Mouse (Mus musculus): ENCODE results near the gene Zfp948. TPM values are rescaled to one million over a fixed set of nuclear protein-coding genes. Genes with fewer than 3 reads are reported as not detected.

Gene Zfp948
- polyA plus RNA-seq, 1 experiment from 2014 or later: 14.7 TPM

GRCm38 (mm10) chr17:21534460-21535095, 32.2 kb upstream of the Zfp948 start:
- no peak overlapping the region for H3K4me3 ChIP-seq (ENCODE audit: control insufficient read depth in 1 of 2, insufficient read depth in 1 of 2, low read depth in 1 of 2, low read length in 2 of 2)
- ATAC-seq (ENCODE audit: insufficient number of reproducible peaks, insufficient read depth, low FRiP score, low read depth): no peak
- H3K36me3 ChIP-seq (ENCODE audit: control insufficient read depth, insufficient read depth, low read length): no peaks in the 10 kb centered on the region
- 14% methylated on average over 4 of the region's 4 CpGs for WGBS
- H3K4me1 ChIP-seq (ENCODE audit: control insufficient read depth in 2 of 2, insufficient read depth in 2 of 2, low read length in 2 of 2): peaks cover 6 to 22% of the 10 kb centered on the region in 2 experiments
- H3K4me2 ChIP-seq (ENCODE audit: low read length): peak overlapping the region; percentile 67
- no peaks in the 10 kb centered on the region for H3K27me3 ChIP-seq (ENCODE audit: control insufficient read depth, insufficient read depth, low read length)
- peak overlapping the region; percentile 76; the same call in 1 of the 2 replicates for H3K9ac ChIP-seq (ENCODE audit: low read length)
- H3K27ac ChIP-seq (replicated peaks in 1 of 2; ENCODE audit: control insufficient read depth in 1 of 2, insufficient read depth in 1 of 2, low read depth in 2 of 2, low read length in 2 of 2): peak overlapping the region; percentile 26 to 74
- no peaks in the 10 kb centered on the region for H3K9me3 ChIP-seq (ENCODE audit: control insufficient read depth, low read length)

GRCm38 (mm10) chr17:21535096-21536001, 31.5 kb upstream of the Zfp948 start, which contains the start of gene Zfp52:
Zfp52 (plus strand) TSS chr17:21535539.
- no peaks in the 10 kb centered on the region for H3K36me3 ChIP-seq (ENCODE audit: control insufficient read depth, insufficient read depth, low read length)
- H3K4me1 ChIP-seq (ENCODE audit: control insufficient read depth in 2 of 2, insufficient read depth in 2 of 2, low read length in 2 of 2): peaks cover 6 to 22% of the 10 kb centered on the region in 2 experiments
- no peaks in the 10 kb centered on the region for H3K27me3 ChIP-seq (ENCODE audit: control insufficient read depth, insufficient read depth, low read length)
- H3K9me3 ChIP-seq (ENCODE audit: control insufficient read depth, low read length): no peaks in the 10 kb centered on the region
- peak within 1 kb of the TSS; percentile 26 to 74 for H3K27ac ChIP-seq (replicated peaks in 1 of 2; ENCODE audit: control insufficient read depth in 1 of 2, insufficient read depth in 1 of 2, low read depth in 2 of 2, low read length in 2 of 2)
- ATAC-seq (ENCODE audit: insufficient number of reproducible peaks, insufficient read depth, low FRiP score, low read depth): peak; percentile 75
- H3K4me2 ChIP-seq (ENCODE audit: low read length): peak within 1 kb of the TSS; percentile 67
- peak within 1 kb of the TSS; percentile 76 for H3K9ac ChIP-seq (ENCODE audit: low read length)
- peak within 1 kb of the TSS; percentile 55 to 60 for H3K4me3 ChIP-seq (ENCODE audit: control insufficient read depth in 1 of 2, insufficient read depth in 1 of 2, low read depth in 1 of 2, low read length in 2 of 2)
- WGBS: 2% methylated on average over 21 of the region's 21 CpGs

- Histone ChIP-seq H3K4me3 (ENCODE audit: control insufficient read depth in 1 of 2, insufficient read depth in 1 of 2, low read depth in 1 of 2, low read length in 2 of 2) (peak overlapping the region; percentile 55 to 60), H3K27me3 (ENCODE audit: control insufficient read depth, insufficient read depth, low read length) (no peaks in the 10 kb centered on the region), H3K27ac (replicated peaks in 1 of 2; ENCODE audit: control insufficient read depth in 1 of 2, insufficient read depth in 1 of 2, low read depth in 2 of 2, low read length in 2 of 2) (no peak overlapping the region), H3K9ac (ENCODE audit: low read length) (peak overlapping the region; percentile 76), H3K4me2 (ENCODE audit: low read length) (peak overlapping the region; percentile 67), H3K4me1 (ENCODE audit: control insufficient read depth in 2 of 2, insufficient read depth in 2 of 2, low read length in 2 of 2) (peaks cover 6 to 22% of the 10 kb centered on the region in 2 experiments), H3K9me3 (ENCODE audit: control insufficient read depth, low read length) (no peaks in the 10 kb centered on the region), H3K36me3 (ENCODE audit: control insufficient read depth, insufficient read depth, low read length) (no peaks in the 10 kb centered on the region)
- WGBS: 41% methylated on average over 7 of the region's 7 CpGs
- ATAC-seq (ENCODE audit: insufficient number of reproducible peaks, insufficient read depth, low FRiP score, low read depth): no peak
Measured at GRCm38 (mm10) chr17:21536096-21536495, 30.7 kb upstream of the Zfp948 start.

- peak overlapping the region; percentile 67 for H3K4me2 ChIP-seq (ENCODE audit: low read length)
- no peaks in the 10 kb centered on the region for H3K9me3 ChIP-seq (ENCODE audit: control insufficient read depth, low read length)
- no peak overlapping the region for H3K4me3 ChIP-seq (ENCODE audit: control insufficient read depth in 1 of 2, insufficient read depth in 1 of 2, low read depth in 1 of 2, low read length in 2 of 2)
- no peak overlapping the region for H3K9ac ChIP-seq (ENCODE audit: low read length)
- H3K4me1 ChIP-seq (ENCODE audit: control insufficient read depth in 2 of 2, insufficient read depth in 2 of 2, low read length in 2 of 2): peaks cover 4 to 17% of the 10 kb centered on the region in 2 experiments
- H3K36me3 ChIP-seq (ENCODE audit: control insufficient read depth, insufficient read depth, low read length): no peaks in the 10 kb centered on the region
- 37% methylated on average over 2 of the region's 2 CpGs for WGBS
- H3K27ac ChIP-seq (replicated peaks in 1 of 2; ENCODE audit: control insufficient read depth in 1 of 2, insufficient read depth in 1 of 2, low read depth in 2 of 2, low read length in 2 of 2): no peak overlapping the region
- no peak for ATAC-seq (ENCODE audit: insufficient number of reproducible peaks, insufficient read depth, low FRiP score, low read depth)
- H3K27me3 ChIP-seq (ENCODE audit: control insufficient read depth, insufficient read depth, low read length): no peaks in the 10 kb centered on the region
Measured at GRCm38 (mm10) chr17:21536676-21537075, 30.1 kb upstream of the Zfp948 start.

GRCm38 (mm10) chr17:21557831-21558230, 9.0 kb upstream of the Zfp948 start:
- Histone ChIP-seq H3K27ac (replicated peaks in 1 of 2; ENCODE audit: control insufficient read depth in 1 of 2, insufficient read depth in 1 of 2, low read depth in 2 of 2, low read length in 2 of 2) (no peak overlapping the region), H3K36me3 (ENCODE audit: control insufficient read depth, insufficient read depth, low read length) (peaks cover 26% of the 10 kb centered on the region), H3K4me1 (ENCODE audit: control insufficient read depth in 2 of 2, insufficient read depth in 2 of 2, low read length in 2 of 2) (no peaks in the 10 kb centered on the region), H3K4me3 (ENCODE audit: control insufficient read depth in 1 of 2, insufficient read depth in 1 of 2, low read depth in 1 of 2, low read length in 2 of 2) (no peak overlapping the region), H3K4me2 (ENCODE audit: low read length) (no peak overlapping the region), H3K27me3 (ENCODE audit: control insufficient read depth, insufficient read depth, low read length) (no peaks in the 10 kb centered on the region), H3K9me3 (ENCODE audit: control insufficient read depth, low read length) (no peaks in the 10 kb centered on the region), H3K9ac (ENCODE audit: low read length) (no peak overlapping the region)
- no peak for ATAC-seq (ENCODE audit: insufficient number of reproducible peaks, insufficient read depth, low FRiP score, low read depth)
- WGBS: 76% methylated on average over 2 of the region's 2 CpGs

GRCm38 (mm10) chr17:21566220-21566619, 588 bp upstream of the Zfp948 start:
- Histone ChIP-seq H3K9me3 (ENCODE audit: control insufficient read depth, low read length) (no peaks in the 10 kb centered on the region), H3K4me3 (ENCODE audit: control insufficient read depth in 1 of 2, insufficient read depth in 1 of 2, low read depth in 1 of 2, low read length in 2 of 2) (peak overlapping the region; percentile 74 to 97), H3K36me3 (ENCODE audit: control insufficient read depth, insufficient read depth, low read length) (peaks cover 23% of the 10 kb centered on the region), H3K9ac (ENCODE audit: low read length) (peak overlapping the region; percentile 75), H3K27ac (replicated peaks in 1 of 2; ENCODE audit: control insufficient read depth in 1 of 2, insufficient read depth in 1 of 2, low read depth in 2 of 2, low read length in 2 of 2) (peak overlapping the region; percentile 91 to 98), H3K4me1 (ENCODE audit: control insufficient read depth in 2 of 2, insufficient read depth in 2 of 2, low read length in 2 of 2) (peaks cover 5% of the 10 kb centered on the region in 2 experiments; a peak in 1 of 4 replicates), H3K27me3 (ENCODE audit: control insufficient read depth, insufficient read depth, low read length) (no peaks in the 10 kb centered on the region), H3K4me2 (ENCODE audit: low read length) (peak overlapping the region; percentile 93)
- peak; percentile 75 for ATAC-seq (ENCODE audit: insufficient number of reproducible peaks, insufficient read depth, low FRiP score, low read depth)
- WGBS: 2% methylated on average over 5 of the region's 5 CpGs

GRCm38 (mm10) chr17:21567696-21568095, 888 bp downstream of the Zfp948 start:
- Histone ChIP-seq H3K36me3 (ENCODE audit: control insufficient read depth, insufficient read depth, low read length) (peaks cover 24% of the 10 kb centered on the region), H3K4me3 (ENCODE audit: control insufficient read depth in 1 of 2, insufficient read depth in 1 of 2, low read depth in 1 of 2, low read length in 2 of 2) (peak overlapping the region; percentile 17 to 74), H3K9me3 (ENCODE audit: control insufficient read depth, low read length) (no peaks in the 10 kb centered on the region), H3K4me2 (ENCODE audit: low read length) (peak overlapping the region; percentile 93), H3K9ac (ENCODE audit: low read length) (0 out of 2 replicates have a peak overlapping the region, but pooled peaks have one; percentile 75), H3K4me1 (ENCODE audit: control insufficient read depth in 2 of 2, insufficient read depth in 2 of 2, low read length in 2 of 2) (peaks cover 5% of the 10 kb centered on the region in 2 experiments; a peak in 1 of 4 replicates), H3K27me3 (ENCODE audit: control insufficient read depth, insufficient read depth, low read length) (no peaks in the 10 kb centered on the region), H3K27ac (replicated peaks in 1 of 2; ENCODE audit: control insufficient read depth in 1 of 2, insufficient read depth in 1 of 2, low read depth in 2 of 2, low read length in 2 of 2) (no peak overlapping the region)
- ATAC-seq (ENCODE audit: insufficient number of reproducible peaks, insufficient read depth, low FRiP score, low read depth): no peak
- 36% methylated on average over 1 of the region's 1 CpGs for WGBS

All from heart, embryonic 14.5 days (tissue).